Mouse (Mus musculus): ENCODE measurements around the gene Fgg. TPM values are rescaled to one million over a fixed set of nuclear protein-coding genes. Genes with fewer than 3 reads are reported as not detected.

Fgg gene
- total RNA-seq, 1 experiment from 2014 or later = not detected

- ATAC-seq (ENCODE audit: extremely low read depth, insufficient number of reproducible peaks, low FRiP score, poor library complexity, severe bottlenecking) = no peak
Measured at GRCm38 (mm10) chr3:83021176-83021575, 13.7 kb downstream of the Fgg start.

- ATAC-seq (ENCODE audit: extremely low read depth, insufficient number of reproducible peaks, low FRiP score, poor library complexity, severe bottlenecking) = no peak
Measured at GRCm38 (mm10) chr3:83025036-83025435, 17.5 kb downstream of the Fgg start.

GRCm38 (mm10) chr3:83025475-83026301 lies 18.2 kb downstream of the Fgg start, which contains the start of gene Fga:
Fga (plus strand) TSS chr3:83026076.
- ATAC-seq (ENCODE audit: extremely low read depth, insufficient number of reproducible peaks, low FRiP score, poor library complexity, severe bottlenecking) = no peak

- no peak for ATAC-seq (ENCODE audit: extremely low read depth, insufficient number of reproducible peaks, low FRiP score, poor library complexity, severe bottlenecking)
Measured at GRCm38 (mm10) chr3:83027546-83028251, 20.2 kb downstream of the Fgg start.

- no peak for ATAC-seq (ENCODE audit: extremely low read depth, insufficient number of reproducible peaks, low FRiP score, poor library complexity, severe bottlenecking)
Measured at GRCm38 (mm10) chr3:83030331-83030730, 22.8 kb downstream of the Fgg start.

- ATAC-seq (ENCODE audit: extremely low read depth, insufficient number of reproducible peaks, low FRiP score, poor library complexity, severe bottlenecking) = no peak
Measured at GRCm38 (mm10) chr3:83032746-83033308, 25.3 kb downstream of the Fgg start.

- no peak for ATAC-seq (ENCODE audit: extremely low read depth, insufficient number of reproducible peaks, low FRiP score, poor library complexity, severe bottlenecking)
Measured at GRCm38 (mm10) chr3:83033801-83034200, 26.3 kb downstream of the Fgg start.

- ATAC-seq (ENCODE audit: extremely low read depth, insufficient number of reproducible peaks, low FRiP score, poor library complexity, severe bottlenecking) = no peak
Measured at GRCm38 (mm10) chr3:83038865-83039264, 31.3 kb downstream of the Fgg start.

GRCm38 (mm10) chr3:83039666-83040065 lies 32.1 kb downstream of the Fgg start:
- no peak for ATAC-seq (ENCODE audit: extremely low read depth, insufficient number of reproducible peaks, low FRiP score, poor library complexity, severe bottlenecking)

- ATAC-seq (ENCODE audit: extremely low read depth, insufficient number of reproducible peaks, low FRiP score, poor library complexity, severe bottlenecking) = no peak
Measured at GRCm38 (mm10) chr3:83042451-83042850, 34.9 kb downstream of the Fgg start.

- ATAC-seq (ENCODE audit: extremely low read depth, insufficient number of reproducible peaks, low FRiP score, poor library complexity, severe bottlenecking) = no peak
Measured at GRCm38 (mm10) chr3:83046649-83047048, 39.1 kb downstream of the Fgg start.

GRCm38 (mm10) chr3:83049680-83050079 lies 42.2 kb downstream of the Fgg start, which contains the start of gene Fgb:
Fgb (minus strand) TSS chr3:83049863.
- ATAC-seq (ENCODE audit: extremely low read depth, insufficient number of reproducible peaks, low FRiP score, poor library complexity, severe bottlenecking) = no peak

GRCm38 (mm10) chr3:83050661-83051060 lies 43.1 kb downstream of the Fgg start:
- ATAC-seq (ENCODE audit: extremely low read depth, insufficient number of reproducible peaks, low FRiP score, poor library complexity, severe bottlenecking) = no peak

GRCm38 (mm10) chr3:83052102-83052501 lies 44.6 kb downstream of the Fgg start:
- ATAC-seq (ENCODE audit: extremely low read depth, insufficient number of reproducible peaks, low FRiP score, poor library complexity, severe bottlenecking) = no peak

- no peak for ATAC-seq (ENCODE audit: extremely low read depth, insufficient number of reproducible peaks, low FRiP score, poor library complexity, severe bottlenecking)
Measured at GRCm38 (mm10) chr3:83053126-83053525, 45.6 kb downstream of the Fgg start.

- no peak for ATAC-seq (ENCODE audit: extremely low read depth, insufficient number of reproducible peaks, low FRiP score, poor library complexity, severe bottlenecking)
Measured at GRCm38 (mm10) chr3:83053758-83054157, 46.2 kb downstream of the Fgg start.

GRCm38 (mm10) chr3:83054759-83055158 lies 47.2 kb downstream of the Fgg start:
- ATAC-seq (ENCODE audit: extremely low read depth, insufficient number of reproducible peaks, low FRiP score, poor library complexity, severe bottlenecking) = no peak

- ATAC-seq (ENCODE audit: extremely low read depth, insufficient number of reproducible peaks, low FRiP score, poor library complexity, severe bottlenecking) = peak; percentile 97
Measured at GRCm38 (mm10) chr3:83055281-83056038, 47.9 kb downstream of the Fgg start, which contains the start of gene Plrg1. Plrg1 (plus strand) TSS chr3:83055522.

- ATAC-seq (ENCODE audit: extremely low read depth, insufficient number of reproducible peaks, low FRiP score, poor library complexity, severe bottlenecking) = no peak
Measured at GRCm38 (mm10) chr3:83057046-83057445, 49.5 kb downstream of the Fgg start.

Measured in neutrophil, adult 5-6 weeks (primary cell).